Mouse (Mus musculus) intestine, postnatal 0 days (tissue): ENCODE results near the gene Capzb. TPM values are rescaled to one million over a fixed set of nuclear protein-coding genes. Genes with fewer than 3 reads are reported as not detected.

Source experiments
- ATAC-seq: fragments of 200-750 bp; cut with Nextera tagmentation; 2 replicates; pipeline ENCODE4 v1.8.0; 2017; ENCODE audit warnings: mild to moderate bottlenecking, moderate TSS enrichment, moderate library complexity
- H3K27ac ChIP-seq: fragments of 300-500 bp; sonication (generic); 2 replicates; pipeline ENCODE4 v1.5.1; 2014; ENCODE audit warnings: mild to moderate bottlenecking, low read depth, low read length, moderate library complexity
- H3K27me3 ChIP-seq: fragments of 300-500 bp; sonication (generic); replicated peaks from 2 replicates; pipeline ENCODE4 v1.6.1; 2014; ENCODE audit warnings: low read length, mixed read lengths; ENCODE audit not compliant: control insufficient read depth, insufficient read depth
- H3K36me3 ChIP-seq: fragments of 300-500 bp; sonication (generic); 2 replicates; pipeline ENCODE4 v1.6.1; 2014; ENCODE audit warnings: mild to moderate bottlenecking, moderate library complexity; ENCODE audit not compliant: control insufficient read depth, insufficient read depth
- H3K4me1 ChIP-seq: fragments of 300-500 bp; sonication (generic); replicated peaks from 2 replicates; pipeline ENCODE4 v1.6.1; 2014; ENCODE audit warnings: antibody characterized with exemption, low read length, mixed read lengths; ENCODE audit not compliant: control insufficient read depth, insufficient read depth
- H3K4me2 ChIP-seq: fragments of 300-500 bp; sonication (generic); replicated peaks from 2 replicates; pipeline ENCODE4 v1.6.1; 2014; ENCODE audit warnings: low read depth, mild to moderate bottlenecking, moderate library complexity
- H3K4me3 ChIP-seq: fragments of 300-500 bp; sonication (generic); 2 replicates; pipeline ENCODE4 v1.5.1; 2014; ENCODE audit warnings: low read depth, low read length
- H3K9ac ChIP-seq: fragments of 300-500 bp; sonication (generic); 2 replicates; pipeline ENCODE4 v1.6.1; 2014; ENCODE audit warnings: mild to moderate bottlenecking, low read depth, low read length
- H3K9me3 ChIP-seq: fragments of 300-500 bp; sonication (generic); 2 replicates; pipeline ENCODE4 v1.6.1; 2016; ENCODE audit warnings: mixed run types; ENCODE audit not compliant: control insufficient read depth
- CTCF ChIP-seq: sonication (generic); IDR thresholded peaks from 2 replicates; pipeline ENCODE4 v1.5.1; 2016; ENCODE audit warnings: low read depth, mild to moderate bottlenecking, control low read depth, antibody characterized with exemption, moderate library complexity
- WGBS: fragments of 180-500 bp; shearing (Covaris S2); extraction: QIAGEN DNeasy Blood & Tissue Kit; methylation state at CpG from one replicate; pipeline ENCODE4 v1.1.7; 2014; 5-methylcytosine and 5-hydroxymethylcytosine counted together
- polyA plus RNA-seq: library from polyadenylated mRNA; unstranded; fragments of >200 nt; fragmentation: Nextera tagmentation; extraction: Ambion mirVana; gene quantifications from 2 replicates; pipeline ENCODE4 v1.2.1, GENCODE M21; 2015

Capzb gene
- polyA plus RNA-seq, 1 experiment from 2014 or later = 299 TPM

DNA sequence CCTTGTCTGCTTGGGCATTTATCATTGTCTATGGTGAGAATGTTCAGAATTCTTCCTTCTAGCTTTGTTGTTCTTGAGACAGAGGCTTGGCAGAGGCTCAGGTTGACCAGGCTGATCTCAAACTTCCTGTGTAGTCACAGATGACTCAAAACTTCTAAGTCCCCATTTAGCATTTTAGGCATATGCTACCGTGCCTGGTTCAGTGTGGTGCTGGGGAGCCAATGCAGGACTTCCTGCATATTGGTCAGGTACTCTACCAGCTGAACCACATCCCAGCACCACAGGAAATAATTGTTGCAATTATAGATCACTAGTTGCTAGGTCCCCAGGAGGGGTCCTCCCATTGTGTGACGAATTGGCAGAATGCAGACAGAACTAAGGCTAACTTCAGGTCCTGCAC is 10.7 kb downstream of the Capzb start:
- H3K36me3 ChIP-seq = peaks cover 14% of the 10 kb centered on the region
- no peaks in the 10 kb centered on the region for H3K9me3 ChIP-seq
- no peak overlapping the region for H3K27ac ChIP-seq
- TF ChIP-seq CTCF = no peak
- 71% methylated on average over 2 of the region's 2 CpGs for WGBS
- no peak for ATAC-seq
- peaks cover 17% of the 10 kb centered on the region for H3K4me1 ChIP-seq
- no peaks in the 10 kb centered on the region for H3K27me3 ChIP-seq
- H3K4me3 ChIP-seq = no peak overlapping the region
- no peak overlapping the region for H3K4me2 ChIP-seq
- H3K9ac ChIP-seq = no peak overlapping the region

DNA sequence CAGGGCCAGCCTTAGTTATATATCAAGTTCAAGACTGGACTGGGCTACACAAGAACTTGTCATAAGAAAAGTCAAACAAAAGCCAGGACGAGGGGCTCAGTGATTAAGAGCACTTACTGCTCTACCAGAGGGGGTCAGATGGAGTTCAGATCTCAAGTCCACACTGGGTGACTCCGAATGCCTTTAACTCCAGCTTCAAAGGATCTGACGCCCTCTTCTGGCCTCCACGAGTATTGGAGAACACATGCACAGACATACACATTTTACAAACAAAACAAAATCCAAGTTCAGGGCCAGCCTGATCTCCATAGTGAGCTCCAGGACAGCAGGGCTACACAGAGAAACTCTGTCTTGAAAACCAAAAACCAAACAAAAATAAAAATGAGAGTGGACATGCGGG is 13.1 kb downstream of the Capzb start:
- H3K4me2 ChIP-seq = no peak overlapping the region
- H3K27me3 ChIP-seq = no peaks in the 10 kb centered on the region
- ATAC-seq = no peak
- TF ChIP-seq CTCF = peak; percentile 79
- no peaks in the 10 kb centered on the region for H3K9me3 ChIP-seq
- no peak overlapping the region for H3K27ac ChIP-seq
- peaks cover 13% of the 10 kb centered on the region; the same call in 1 of the 2 replicates for H3K36me3 ChIP-seq
- no peak overlapping the region for H3K9ac ChIP-seq
- H3K4me1 ChIP-seq = peaks cover 29% of the 10 kb centered on the region
- WGBS = 36% methylated on average over 5 of the region's 5 CpGs
- no peak overlapping the region for H3K4me3 ChIP-seq

DNA sequence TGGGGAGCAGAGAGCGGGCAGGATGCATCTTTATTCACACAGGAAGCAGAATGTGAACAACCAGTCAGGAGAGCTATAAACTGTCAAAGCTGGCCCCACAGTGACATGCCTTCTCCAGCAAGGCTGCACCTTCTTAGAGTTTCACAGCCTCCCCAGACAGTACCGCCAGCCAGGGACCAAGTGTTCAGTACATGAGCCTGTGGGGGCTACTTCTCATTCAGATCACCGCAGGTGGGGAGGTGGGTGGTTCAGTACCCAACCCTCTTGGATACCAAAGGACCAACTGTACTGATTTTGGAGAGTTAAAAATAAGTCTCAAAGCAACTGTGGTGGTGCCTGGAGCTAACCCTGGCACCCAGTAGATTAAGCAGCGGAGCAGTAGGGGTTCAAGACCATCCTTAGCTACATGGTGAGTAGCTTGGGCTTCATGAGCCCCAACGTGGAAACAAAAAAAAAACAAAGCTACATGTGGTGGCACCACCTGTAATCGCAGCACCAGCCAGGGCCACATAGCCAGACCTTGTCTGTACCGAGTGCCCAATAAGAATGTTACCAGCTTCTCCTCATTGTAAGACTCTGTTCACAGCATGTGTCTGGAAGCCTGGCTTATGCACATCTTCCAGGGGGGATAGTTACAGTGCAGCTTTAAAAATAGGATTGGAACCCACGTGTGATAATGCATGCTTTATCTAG is 13.8 kb downstream of the Capzb start:
- H3K4me3 ChIP-seq = no peak overlapping the region
- no peaks in the 10 kb centered on the region for H3K27me3 ChIP-seq
- peaks cover 14% of the 10 kb centered on the region; the same call in 1 of the 2 replicates for H3K36me3 ChIP-seq
- no peaks in the 10 kb centered on the region for H3K9me3 ChIP-seq
- peaks cover 33% of the 10 kb centered on the region for H3K4me1 ChIP-seq
- no peak overlapping the region for H3K9ac ChIP-seq
- no peak overlapping the region for H3K27ac ChIP-seq
- ATAC-seq = no peak
- H3K4me2 ChIP-seq = no peak overlapping the region
- no peak for TF ChIP-seq CTCF
- 79% methylated on average over 8 of the region's 8 CpGs for WGBS

DNA sequence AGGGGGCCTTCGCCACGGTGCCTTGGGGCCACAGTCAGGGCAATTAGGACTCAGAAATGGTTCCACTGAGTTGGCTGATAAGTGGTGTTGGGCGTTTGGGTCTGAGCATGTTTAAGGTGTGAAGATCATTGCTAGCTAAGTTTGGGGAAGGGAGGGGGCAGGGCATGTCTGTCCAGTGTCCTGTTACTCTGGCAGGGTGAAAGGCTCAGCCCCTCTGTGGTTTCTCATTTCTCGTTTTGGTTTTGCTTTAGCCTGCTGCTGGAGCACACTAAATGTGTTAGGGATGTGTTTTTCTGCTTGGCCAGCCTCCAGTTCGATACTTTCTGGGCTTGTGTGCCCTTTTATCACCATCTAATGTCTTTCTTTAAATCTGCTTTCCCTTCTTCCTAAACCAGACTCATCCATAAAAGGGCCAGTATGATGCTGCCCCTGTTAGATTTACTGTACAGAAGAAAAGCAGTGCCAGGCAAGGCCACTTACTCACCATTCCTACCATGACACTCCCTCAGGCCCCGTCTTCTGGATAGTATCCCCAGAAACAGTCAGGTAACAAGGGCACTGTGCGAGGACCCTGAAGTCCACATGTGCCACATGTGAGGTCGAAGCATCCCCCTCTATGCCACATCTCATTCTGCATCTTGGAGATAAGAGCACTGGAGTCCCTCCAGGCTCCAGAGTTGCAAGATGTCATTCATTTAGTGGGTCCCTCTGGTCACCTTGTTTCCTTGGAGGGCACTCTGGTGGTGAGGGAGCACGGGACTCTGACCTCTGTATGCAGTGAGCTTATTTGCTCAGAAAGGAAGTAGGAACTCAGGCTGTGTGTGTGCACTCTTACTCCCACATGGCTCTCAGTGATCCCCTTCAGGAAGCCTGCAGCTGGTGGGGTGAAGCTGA is 15.8 kb downstream of the Capzb start:
- no peaks in the 10 kb centered on the region for H3K9me3 ChIP-seq
- no peak overlapping the region for H3K4me3 ChIP-seq
- no peaks in the 10 kb centered on the region for H3K27me3 ChIP-seq
- WGBS = 40% methylated on average over 9 of the region's 9 CpGs
- H3K4me2 ChIP-seq = no peak overlapping the region
- no peak for TF ChIP-seq CTCF
- H3K27ac ChIP-seq = peak overlapping the region; percentile 3
- peaks cover 41% of the 10 kb centered on the region for H3K4me1 ChIP-seq
- no peak overlapping the region for H3K9ac ChIP-seq
- ATAC-seq = no peak
- H3K36me3 ChIP-seq = peaks cover 10% of the 10 kb centered on the region; the same call in 1 of the 2 replicates

DNA sequence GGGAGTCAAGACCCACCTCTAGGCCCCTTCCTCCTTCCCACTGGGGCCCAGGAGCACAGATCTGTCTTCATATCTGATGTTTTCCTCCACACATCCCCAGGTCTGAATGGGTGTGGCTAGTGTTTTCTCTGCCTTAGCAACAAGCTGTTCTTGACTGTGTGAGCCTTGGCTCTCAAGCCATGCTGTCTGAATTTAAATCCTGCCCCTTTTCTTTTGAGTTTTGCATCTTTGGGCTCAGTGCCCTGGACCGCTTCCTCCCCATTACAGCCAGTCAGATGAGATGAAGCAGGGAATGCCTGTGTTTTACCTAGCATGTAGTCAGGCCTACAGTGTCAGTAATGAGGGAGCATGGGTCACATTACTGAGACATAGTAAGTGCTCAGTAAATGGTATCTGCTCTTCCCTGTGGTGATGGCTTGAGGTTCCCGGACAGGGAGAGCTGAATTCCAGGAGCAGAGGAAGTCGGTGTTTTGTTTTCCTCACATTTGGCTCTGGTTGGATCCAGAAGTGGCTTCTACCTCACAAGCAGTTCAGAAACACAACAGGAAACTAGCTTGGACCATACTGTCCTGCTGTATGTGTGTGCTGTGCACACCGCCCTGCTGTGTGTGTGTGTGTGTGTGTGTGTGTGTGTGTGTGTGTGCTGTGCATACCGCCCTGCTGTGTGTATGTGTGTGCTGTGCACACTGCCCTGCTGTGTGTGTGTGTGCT is 16.6 kb downstream of the Capzb start:
- Histone ChIP-seq H3K36me3 (peaks cover 14% of the 10 kb centered on the region; the same call in 1 of the 2 replicates), H3K4me2 (no peak overlapping the region), H3K4me3 (no peak overlapping the region), H3K9me3 (no peaks in the 10 kb centered on the region), H3K4me1 (peaks cover 41% of the 10 kb centered on the region), H3K27ac (peak overlapping the region; percentile 3), H3K27me3 (no peaks in the 10 kb centered on the region), H3K9ac (no peak overlapping the region)
- no peak for ATAC-seq
- no peak for TF ChIP-seq CTCF
- 55% methylated on average over 5 of the region's 5 CpGs for WGBS
